Mouse (Mus musculus) liver (tissue): Measurements from ENCODE around the gene Spats2l.
A peak's percentile ranks its signal among the peaks of the same experiment; 100 is the strongest.

Source experiments
- DNase-seq: peaks from one replicate; pipeline ENCODE4 v3.0.0-alpha.2; 2020; ENCODE audit warnings: mixed read lengths

Gene Spats2l

GRCm38 (mm10) chr1:57774001-57774667 lies at the start of gene Spats2l:
Gene Spats2l (plus strand): TSS chr1:57774162.
- DNase-seq, result peak; percentile 23

- DNase-seq, result no peak
Measured at GRCm38 (mm10) chr1:57725268-57725667, 48.7 kb upstream of the Spats2l start.

DNA sequence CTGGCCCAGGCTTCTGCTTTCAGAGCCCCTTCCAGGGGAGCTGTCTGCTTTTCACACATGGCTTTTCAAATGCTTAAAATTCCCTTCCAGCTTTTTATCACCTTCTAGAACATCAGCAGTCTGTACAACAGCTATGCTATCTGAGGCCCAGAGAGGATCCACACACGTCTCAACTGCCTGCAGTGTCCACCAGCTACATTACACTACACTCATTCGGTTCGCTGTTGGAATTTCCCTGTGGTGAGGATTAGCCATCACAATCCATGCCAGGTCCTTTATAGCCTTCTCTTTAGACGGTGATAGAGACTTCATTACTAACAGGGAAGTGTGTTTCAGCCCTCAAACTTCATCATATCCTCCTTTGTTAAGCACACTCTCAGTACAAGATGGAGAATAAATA lies 38.1 kb upstream of the Spats2l start:
- DNase-seq, result no peak

DNA sequence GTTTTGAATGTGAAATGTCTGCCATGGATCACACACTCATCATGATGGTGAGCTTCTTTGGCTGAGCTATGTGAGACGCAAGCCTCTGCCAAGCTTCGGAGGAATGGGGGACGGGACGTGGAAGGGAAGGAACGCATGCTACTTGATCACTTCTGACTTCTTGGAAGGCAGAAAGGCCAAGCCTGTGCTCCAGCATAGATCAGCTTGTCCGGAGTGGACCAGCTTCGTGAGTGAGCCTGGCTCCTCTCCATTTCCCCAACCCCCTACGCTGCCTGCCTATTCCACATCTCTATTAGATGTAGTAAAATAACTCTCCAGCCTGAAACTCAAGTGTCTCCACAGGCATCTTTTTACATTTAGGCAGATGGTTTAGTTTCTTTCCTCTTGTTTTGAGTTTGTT lies 32.2 kb upstream of the Spats2l start:
- no peak for DNase-seq

DNA sequence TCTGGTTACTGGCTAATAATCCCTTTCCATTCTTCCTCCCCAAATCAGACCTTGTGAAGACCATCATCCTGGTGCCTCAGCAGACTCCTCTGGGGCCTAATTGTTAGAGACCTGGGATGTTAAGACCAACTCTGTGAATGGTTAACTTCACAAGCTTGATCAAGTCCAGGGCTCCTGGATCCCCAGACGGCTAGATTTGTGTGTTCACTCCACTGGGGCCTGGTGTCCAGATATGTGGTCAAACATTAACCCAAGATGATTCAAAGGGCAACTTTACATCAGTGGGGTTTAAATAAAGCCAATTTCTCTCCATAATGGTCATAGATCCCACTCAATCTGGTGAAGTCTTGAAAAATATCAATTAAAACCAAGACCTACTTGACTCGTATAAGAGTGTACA lies 31.7 kb upstream of the Spats2l start:
- DNase-seq, result peak; percentile 24

DNA sequence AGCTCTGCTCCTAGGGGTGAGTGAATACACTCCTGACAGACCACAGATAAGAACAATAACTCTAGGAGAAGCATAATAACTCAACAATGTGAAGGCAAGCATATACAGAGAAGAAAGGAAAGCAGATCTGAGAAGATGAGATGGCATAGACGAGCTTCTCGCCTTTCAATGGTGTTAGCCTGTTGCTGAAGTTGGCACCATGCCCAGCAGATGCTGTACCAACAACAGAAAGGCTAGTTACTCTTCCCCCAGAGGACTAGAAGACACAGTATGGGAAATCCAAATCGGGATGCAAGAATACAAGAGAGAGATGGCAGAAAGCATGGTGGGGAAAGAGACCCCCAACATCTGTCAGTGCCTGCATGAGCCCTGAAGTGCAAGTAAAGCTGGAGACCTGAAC lies 22.2 kb upstream of the Spats2l start:
- no peak for DNase-seq

GRCm38 (mm10) chr1:57766396-57766795 lies 7.6 kb upstream of the Spats2l start:
- DNase-seq, result no peak

GRCm38 (mm10) chr1:57773326-57773725 lies 636 bp upstream of the Spats2l start:
- no peak for DNase-seq

- peak; percentile 58 for DNase-seq
Measured at GRCm38 (mm10) chr1:57774668-57775495, 920 bp downstream of the Spats2l start.

- DNase-seq, result no peak
Measured at GRCm38 (mm10) chr1:57775496-57775790, 1.5 kb downstream of the Spats2l start.

DNA sequence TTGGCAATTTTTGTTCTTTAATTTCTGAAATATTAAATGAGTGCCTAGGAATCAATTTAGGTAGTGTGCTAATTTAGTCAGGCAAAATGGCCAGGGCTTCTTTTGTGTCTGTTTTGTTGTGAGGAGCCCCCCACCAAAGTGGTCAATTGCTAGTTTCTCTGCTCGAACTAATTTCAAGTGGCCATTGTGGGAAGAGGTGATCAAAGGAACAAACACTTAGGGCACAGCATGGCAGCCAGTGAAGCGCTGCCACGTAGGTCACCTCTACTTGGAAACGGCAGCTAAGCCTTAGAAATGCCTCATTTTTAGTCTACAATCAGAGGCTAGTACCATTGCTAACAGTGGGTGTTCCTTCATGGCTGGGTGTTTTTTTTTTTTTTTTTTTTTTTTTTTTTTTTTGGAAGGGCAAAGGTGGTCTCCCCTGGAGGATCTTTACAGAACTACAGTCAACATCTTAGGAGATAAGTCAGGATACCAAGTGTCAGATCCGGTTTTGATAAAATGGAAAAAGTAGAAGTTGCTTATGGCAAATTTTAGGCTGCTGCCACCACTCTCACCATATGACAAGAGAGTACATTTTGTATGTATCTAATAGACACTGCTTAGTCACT lies 2.8 kb downstream of the Spats2l start:
- no peak for DNase-seq

- DNase-seq, result no peak
Measured at GRCm38 (mm10) chr1:57784300-57784699, 10.3 kb downstream of the Spats2l start.

GRCm38 (mm10) chr1:57789831-57790230 lies 15.9 kb downstream of the Spats2l start:
- DNase-seq, result no peak

- no peak for DNase-seq
Measured at GRCm38 (mm10) chr1:57792212-57792611, 18.2 kb downstream of the Spats2l start.

DNA sequence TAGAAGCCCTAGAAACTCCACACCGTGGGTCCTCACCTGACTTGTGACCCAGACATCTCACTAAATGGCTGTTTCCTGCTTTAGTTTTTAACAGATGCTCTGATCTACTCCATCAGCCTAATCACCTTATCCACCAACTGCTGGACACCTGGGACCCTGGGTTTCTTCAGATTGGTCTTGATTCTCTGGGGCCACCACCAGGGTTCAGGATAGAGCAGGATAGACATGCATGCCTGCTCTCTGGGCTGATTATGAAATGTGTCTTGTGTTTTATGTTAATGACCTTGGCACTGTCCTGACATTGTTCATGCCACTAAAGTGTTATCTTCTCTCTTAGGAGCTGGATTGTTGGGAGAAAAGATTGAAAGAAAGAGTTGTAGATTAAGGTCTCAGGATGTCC lies 21.9 kb downstream of the Spats2l start:
- no peak for DNase-seq

GRCm38 (mm10) chr1:57799398-57799797 lies 25.4 kb downstream of the Spats2l start:
- DNase-seq, result no peak

DNA sequence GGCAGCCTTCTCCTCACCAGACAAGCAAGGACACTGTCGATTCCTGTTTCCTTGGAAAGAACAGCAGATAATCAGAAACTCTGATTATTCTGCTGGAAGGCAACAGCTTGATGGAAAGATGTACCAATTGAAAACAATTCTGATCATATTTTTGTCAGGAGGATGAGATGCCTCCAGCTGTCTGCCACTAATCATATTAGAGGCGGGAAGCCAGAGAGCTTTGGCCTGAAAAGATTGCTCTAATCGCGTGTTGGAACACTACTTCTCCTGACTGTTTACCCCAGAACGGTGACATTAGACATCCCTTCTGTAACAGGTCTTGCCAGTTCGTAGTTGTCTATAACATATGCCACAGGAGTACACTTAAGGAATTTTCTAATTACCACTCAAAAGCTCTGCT lies 26.9 kb downstream of the Spats2l start:
- DNase-seq, result no peak

- no peak for DNase-seq
Measured at GRCm38 (mm10) chr1:57806126-57806525, 32.2 kb downstream of the Spats2l start.

DNA sequence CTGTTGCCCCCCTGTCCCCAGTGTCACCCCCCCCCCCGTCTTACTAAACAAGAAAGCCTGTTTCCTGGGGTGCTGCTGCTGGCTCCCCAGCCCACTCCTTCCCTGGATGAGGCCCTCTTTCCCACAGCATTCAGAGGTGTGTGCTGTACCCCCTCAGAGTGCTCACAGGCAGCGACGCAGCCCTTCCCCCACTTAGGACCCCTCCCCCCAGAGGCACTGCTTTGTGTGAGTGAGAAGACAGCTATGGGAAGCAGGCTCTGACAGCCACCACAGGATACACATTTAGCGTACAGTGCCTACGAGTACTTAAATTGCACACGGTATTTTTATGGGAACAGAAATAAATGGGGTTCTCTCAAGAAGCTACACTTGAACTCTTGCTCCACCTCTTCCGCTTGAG lies 33.9 kb downstream of the Spats2l start:
- DNase-seq, result no peak

DNA sequence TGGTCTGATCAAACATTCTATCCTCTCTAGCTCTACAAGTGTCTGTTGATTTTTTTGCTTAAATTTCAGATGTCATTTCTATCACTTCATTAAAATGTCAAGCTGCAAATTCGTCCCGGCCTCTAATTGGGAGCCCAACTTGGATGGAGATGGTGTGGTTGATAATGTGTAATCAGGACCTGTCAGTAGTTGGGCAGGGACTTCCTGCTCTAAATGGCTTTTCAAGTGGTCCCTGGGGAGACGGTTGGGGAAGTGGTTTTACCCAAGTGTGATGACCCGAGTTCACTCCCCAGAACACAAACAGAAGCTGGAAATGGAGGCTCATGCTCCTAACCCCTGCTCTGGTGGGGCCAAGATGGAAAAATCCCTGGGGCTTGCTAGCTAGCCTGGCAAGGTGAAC lies 36.3 kb downstream of the Spats2l start:
- DNase-seq, result no peak

DNA sequence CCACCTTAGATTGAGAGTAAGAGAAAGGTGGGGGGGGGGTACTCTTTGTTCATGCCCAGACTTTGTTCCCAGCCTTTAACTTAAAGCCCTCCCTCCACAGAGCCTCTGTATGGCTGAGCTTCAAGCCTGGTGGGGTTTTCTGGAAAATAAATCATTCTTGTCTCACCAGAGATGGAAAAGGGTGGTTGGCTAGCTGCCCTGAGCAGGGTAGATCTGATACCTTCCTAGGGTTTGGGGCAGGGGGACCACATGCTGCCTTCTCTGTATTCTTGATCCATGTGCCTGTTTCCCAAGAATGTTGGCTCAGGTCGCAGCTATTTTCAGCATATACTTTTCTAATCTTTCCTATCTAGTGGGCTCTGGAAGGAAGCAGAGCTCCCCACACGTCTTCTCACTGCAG lies 43.1 kb downstream of the Spats2l start:
- DNase-seq, result no peak

GRCm38 (mm10) chr1:57820428-57820997 lies 46.6 kb downstream of the Spats2l start:
- DNase-seq, result no peak

GRCm38 (mm10) chr1:57824966-57825759 lies 51.2 kb downstream of the Spats2l start:
- DNase-seq, result no peak
